Mouse (Mus musculus): ENCODE results near the gene Gprc6a.

Gene Gprc6a

GRCm38 (mm10) chr10:51590139-51590574 is 41.1 kb downstream of the Gprc6a start, which contains the start of gene Fam162b:
Fam162b (minus strand) TSS chr10:51590517.
- no peak for DNase-seq (ENCODE audit: low read depth)

GRCm38 (mm10) chr10:51584919-51585318 is 46.3 kb downstream of the Gprc6a start:
- no peak for DNase-seq (ENCODE audit: low read depth)

GRCm38 (mm10) chr10:51584378-51584777 is 46.9 kb downstream of the Gprc6a start:
- no peak for DNase-seq (ENCODE audit: low read depth)

- DNase-seq (ENCODE audit: low read depth) = no peak
Measured at GRCm38 (mm10) chr10:51571225-51571996, 59.9 kb downstream of the Gprc6a start.

All from naive thymus-derived CD4-positive, alpha-beta T cell, adult 2 months (primary cell).